Mouse (Mus musculus) olfactory bulb, adult 2 months (tissue): ENCODE data around the gene Ankrd39.

Experiments used
- CTCF ChIP-seq: fragments of 200-500 bp; IDR thresholded peaks from 2 replicates; pipeline ENCODE4 v1.5.1; 2012; ENCODE audit warnings: low read depth, mild to moderate bottlenecking, low read length, moderate library complexity; ENCODE audit not compliant: insufficient read depth
- POLR2A ChIP-seq: fragments of 200-500 bp; IDR thresholded peaks from 2 replicates; pipeline ENCODE4 v1.6.1; 2012; ENCODE audit warnings: mild to moderate bottlenecking, low read depth, low read length, moderate library complexity; ENCODE audit not compliant: insufficient read depth

GRCm38 (mm10) chr1:36573524-36573923 lies 26.3 kb upstream of the Ankrd39 start:
- no peak for TF ChIP-seq POLR2A
- TF ChIP-seq CTCF: no peak
